Mouse (Mus musculus) forebrain, embryonic 14.5 days (tissue): ENCODE results near the gene Tmem268. TPM values are rescaled to one million over a fixed set of nuclear protein-coding genes. Genes with fewer than 3 reads are reported as not detected.

Source experiments
- ATAC-seq: fragments of 200-750 bp; cut with Nextera tagmentation; 2 replicates; pipeline ENCODE4 v1.8.0; 2017; ENCODE audit warnings: mild to moderate bottlenecking, moderate library complexity
- DNase-seq: peaks from one replicate; pipeline ENCODE4 v3.0.0-alpha.2; 2015; ENCODE audit warnings: low spot score
- H3K27ac ChIP-seq: fragments of 300-500 bp; sonication (generic); 2 replicates; pipeline ENCODE4 v1.5.1; 2014; ENCODE audit warnings: low read depth, mild to moderate bottlenecking, control low read depth, low read length, moderate library complexity
- H3K27me3 ChIP-seq: fragments of 300-500 bp; sonication (generic); replicated peaks from 2 replicates; pipeline ENCODE4 v1.6.1; 2014; ENCODE audit warnings: low read length, control low read depth, mixed read lengths; ENCODE audit not compliant: control insufficient read depth, insufficient read depth
- H3K36me3 ChIP-seq: fragments of 300-500 bp; sonication (generic); 2 replicates; pipeline ENCODE4 v1.6.1; 2014; ENCODE audit warnings: low read length, control low read depth; ENCODE audit not compliant: control insufficient read depth, insufficient read depth
- H3K4me1 ChIP-seq: fragments of 300-500 bp; sonication (generic); 2 replicates; pipeline ENCODE4 v1.6.1; 2014; ENCODE audit warnings: antibody characterized with exemption, low read length, control low read depth; ENCODE audit not compliant: control insufficient read depth, insufficient read depth
- H3K4me2 ChIP-seq: fragments of 300-500 bp; sonication (generic); 2 replicates; pipeline ENCODE4 v1.6.1; 2014; ENCODE audit warnings: mild to moderate bottlenecking, control low read depth, low read length
- H3K4me3 ChIP-seq: fragments of 300-500 bp; sonication (generic); 2 replicates; pipeline ENCODE4 v1.5.1; 2014; ENCODE audit warnings: low read depth, low read length, control low read depth
- H3K9ac ChIP-seq: fragments of 300-500 bp; sonication (generic); 2 replicates; pipeline ENCODE4 v1.6.1; 2014; ENCODE audit warnings: mild to moderate bottlenecking, low read length, control low read depth, moderate library complexity
- H3K9me3 ChIP-seq: fragments of 300-500 bp; sonication (generic); replicated peaks from 2 replicates; pipeline ENCODE4 v1.6.1; 2016; ENCODE audit warnings: low read length, control low read depth, mixed read lengths; ENCODE audit not compliant: control insufficient read depth
- WGBS: fragments of 180-500 bp; shearing (Covaris S2); extraction: QIAGEN DNeasy Blood & Tissue Kit; methylation state at CpG from one replicate; pipeline ENCODE4 v1.1.7; 2014; 5-methylcytosine and 5-hydroxymethylcytosine counted together
- polyA plus RNA-seq: library from polyadenylated mRNA; unstranded; fragments of >200 nt; fragmentation: Nextera tagmentation; extraction: Ambion mirVana; gene quantifications from 2 replicates; pipeline ENCODE4 v1.2.1, GENCODE M21; 2014

Gene Tmem268
- polyA plus RNA-seq, 1 experiment from 2014 or later: 5.4 TPM

GRCm38 (mm10) chr4:63561861-63562675 is 3.5 kb downstream of the Tmem268 start:
- H3K9ac ChIP-seq: no peak overlapping the region
- H3K27ac ChIP-seq: no peak overlapping the region
- no peak for DNase-seq
- H3K4me2 ChIP-seq: no peak overlapping the region
- ATAC-seq: no peak
- H3K36me3 ChIP-seq: no peaks in the 10 kb centered on the region
- H3K27me3 ChIP-seq: no peaks in the 10 kb centered on the region
- H3K4me3 ChIP-seq: no peak overlapping the region
- no peaks in the 10 kb centered on the region for H3K4me1 ChIP-seq
- WGBS: 85% methylated on average over 7 of the region's 7 CpGs
- H3K9me3 ChIP-seq: no peaks in the 10 kb centered on the region

- no peak for DNase-seq
- Histone ChIP-seq H3K4me1 (no peaks in the 10 kb centered on the region), H3K36me3 (no peaks in the 10 kb centered on the region), H3K4me3 (no peak overlapping the region), H3K4me2 (no peak overlapping the region), H3K9ac (no peak overlapping the region), H3K27me3 (no peaks in the 10 kb centered on the region), H3K27ac (no peak overlapping the region), H3K9me3 (no peaks in the 10 kb centered on the region)
- 87% methylated on average over 4 of the region's 4 CpGs for WGBS
- ATAC-seq: no peak
These were observed 4.2 kb downstream of the Tmem268 start for GRCm38 (mm10) chr4:63562742-63563141.

- WGBS: 92% methylated on average over 10 of the region's 10 CpGs
- no peaks in the 10 kb centered on the region for H3K36me3 ChIP-seq
- ATAC-seq: peak; percentile 23; the same call in 1 of the 2 replicates
These were observed 9.3 kb downstream of the Tmem268 start for GRCm38 (mm10) chr4:63567712-63568390.

GRCm38 (mm10) chr4:63569322-63569721 is 10.7 kb downstream of the Tmem268 start:
- H3K27me3 ChIP-seq: no peaks in the 10 kb centered on the region
- WGBS: 88% methylated on average over 8 of the region's 8 CpGs
- ATAC-seq (no peak), DNase-seq (no peak)
- H3K9me3 ChIP-seq: no peaks in the 10 kb centered on the region
- H3K4me2 ChIP-seq: no peak overlapping the region
- H3K9ac ChIP-seq: no peak overlapping the region
- H3K4me1 ChIP-seq: peaks cover 7% of the 10 kb centered on the region
- H3K4me3 ChIP-seq: no peak overlapping the region
- no peaks in the 10 kb centered on the region for H3K36me3 ChIP-seq
- no peak overlapping the region for H3K27ac ChIP-seq

More at GRCm38 (mm10) chr4:63567712-63568390, 9.3 kb downstream of the Tmem268 start:
- no peak overlapping the region for H3K9ac ChIP-seq
- no peaks in the 10 kb centered on the region for H3K9me3 ChIP-seq
- no peaks in the 10 kb centered on the region for H3K27me3 ChIP-seq
- no peak overlapping the region for H3K4me3 ChIP-seq
- H3K4me2 ChIP-seq: no peak overlapping the region
- peaks cover 7% of the 10 kb centered on the region for H3K4me1 ChIP-seq
- no peak overlapping the region for H3K27ac ChIP-seq
- no peak for DNase-seq

GRCm38 (mm10) chr4:63570208-63570781 is 11.7 kb downstream of the Tmem268 start:
- WGBS: 18% methylated on average over 7 of the region's 7 CpGs
- H3K9me3 ChIP-seq: no peaks in the 10 kb centered on the region
- no peaks in the 10 kb centered on the region for H3K27me3 ChIP-seq
- DNase-seq (peak; percentile 34), ATAC-seq (no peak)
- H3K27ac ChIP-seq: no peak overlapping the region
- no peak overlapping the region for H3K4me2 ChIP-seq
- peaks cover 7% of the 10 kb centered on the region for H3K4me1 ChIP-seq
- no peak overlapping the region for H3K4me3 ChIP-seq
- no peaks in the 10 kb centered on the region for H3K36me3 ChIP-seq
- H3K9ac ChIP-seq: no peak overlapping the region

- peaks cover 7% of the 10 kb centered on the region for H3K4me1 ChIP-seq
- no peak overlapping the region for H3K9ac ChIP-seq
- no peaks in the 10 kb centered on the region for H3K9me3 ChIP-seq
- H3K36me3 ChIP-seq: no peaks in the 10 kb centered on the region
- no peak overlapping the region for H3K4me3 ChIP-seq
- no peak overlapping the region for H3K27ac ChIP-seq
- 92% methylated on average over 5 of the region's 5 CpGs for WGBS
- H3K27me3 ChIP-seq: no peaks in the 10 kb centered on the region
- H3K4me2 ChIP-seq: no peak overlapping the region
- ATAC-seq: no peak
- DNase-seq: no peak
These were observed 14.0 kb downstream of the Tmem268 start for GRCm38 (mm10) chr4:63572621-63573020.

GRCm38 (mm10) chr4:63579649-63580048 is 21.1 kb downstream of the Tmem268 start:
- H3K4me3 ChIP-seq: no peak overlapping the region
- no peaks in the 10 kb centered on the region for H3K27me3 ChIP-seq
- DNase-seq (no peak), ATAC-seq (no peak)
- H3K36me3 ChIP-seq: no peaks in the 10 kb centered on the region
- 85% methylated on average over 14 of the region's 14 CpGs for WGBS
- H3K27ac ChIP-seq: peak overlapping the region; percentile 5; the same call in 1 of the 2 replicates
- H3K9me3 ChIP-seq: no peaks in the 10 kb centered on the region
- no peak overlapping the region for H3K4me2 ChIP-seq
- H3K4me1 ChIP-seq: 0 out of 2 replicates have a peak, but pooled peaks cover 2% of the 10 kb centered on the region
- H3K9ac ChIP-seq: no peak overlapping the region

GRCm38 (mm10) chr4:63580078-63580477 is 21.5 kb downstream of the Tmem268 start:
- H3K9ac ChIP-seq: no peak overlapping the region
- peak; percentile 44 for ATAC-seq
- no peaks in the 10 kb centered on the region for H3K9me3 ChIP-seq
- no peak overlapping the region for H3K4me3 ChIP-seq
- H3K27me3 ChIP-seq: no peaks in the 10 kb centered on the region
- H3K36me3 ChIP-seq: no peaks in the 10 kb centered on the region
- H3K4me1 ChIP-seq: 0 out of 2 replicates have a peak, but pooled peaks cover 2% of the 10 kb centered on the region
- peak overlapping the region; percentile 5; the same call in 1 of the 2 replicates for H3K27ac ChIP-seq
- WGBS: 15% methylated on average over 6 of the region's 6 CpGs
- no peak overlapping the region for H3K4me2 ChIP-seq
- peak; percentile 57 for DNase-seq
